Mouse (Mus musculus) lung, embryonic 14.5 days (tissue): Measurements from ENCODE around the gene Gdap2. TPM values are rescaled to one million over a fixed set of nuclear protein-coding genes. Genes with fewer than 3 reads are reported as not detected.

Source experiments
- ATAC-seq: fragments of 200-750 bp; cut with Nextera tagmentation; 2 replicates; pipeline ENCODE4 v1.8.0; 2017; ENCODE audit warnings: mild to moderate bottlenecking, moderate TSS enrichment, moderate library complexity; ENCODE audit not compliant: insufficient read depth
- DNase-seq: peaks from one replicate; pipeline ENCODE4 v3.0.0-alpha.2; 2015
- H3K27ac ChIP-seq: fragments of 300-500 bp; sonication (generic); 2 replicates; pipeline ENCODE4 v1.5.1; 2014; ENCODE audit warnings: low read depth, mild to moderate bottlenecking, moderate library complexity
- H3K27me3 ChIP-seq: fragments of 300-500 bp; sonication (generic); 2 replicates; pipeline ENCODE4 v1.6.1; 2014; ENCODE audit warnings: low read length, control low read depth; ENCODE audit not compliant: insufficient read depth
- H3K36me3 ChIP-seq: fragments of 300-500 bp; sonication (generic); 2 replicates; pipeline ENCODE4 v1.6.1; 2014; ENCODE audit warnings: control low read depth; ENCODE audit not compliant: insufficient read depth
- H3K4me1 ChIP-seq: fragments of 300-500 bp; sonication (generic); 2 replicates; pipeline ENCODE4 v1.6.1; 2014; ENCODE audit warnings: antibody characterized with exemption, control low read depth; ENCODE audit not compliant: insufficient read depth
- H3K4me2 ChIP-seq: fragments of 300-500 bp; sonication (generic); 2 replicates; pipeline ENCODE4 v1.6.1; 2014; ENCODE audit warnings: mild to moderate bottlenecking
- H3K4me3 ChIP-seq: fragments of 300-500 bp; sonication (generic); 2 replicates; pipeline ENCODE4 v1.5.1; 2014; ENCODE audit warnings: low read depth, low read length
- H3K9ac ChIP-seq: fragments of 300-500 bp; sonication (generic); 2 replicates; pipeline ENCODE4 v1.6.1; 2014
- H3K9me3 ChIP-seq: fragments of 300-500 bp; sonication (generic); 2 replicates; pipeline ENCODE4 v1.6.1; 2016; ENCODE audit warnings: low read depth, low read length, control low read depth
- CTCF ChIP-seq: IDR thresholded peaks from 2 replicates; pipeline ENCODE4 v1.5.1; 2016; ENCODE audit warnings: antibody characterized with exemption, low read depth
- WGBS: fragments of 180-500 bp; shearing (Covaris S2); extraction: QIAGEN DNeasy Blood & Tissue Kit; methylation state at CpG from one replicate; pipeline ENCODE4 v1.1.7; 2014; 5-methylcytosine and 5-hydroxymethylcytosine counted together
- polyA plus RNA-seq: library from polyadenylated mRNA; unstranded; fragments of >200 nt; fragmentation: Nextera tagmentation; extraction: Ambion mirVana; gene quantifications from 2 replicates; pipeline ENCODE4 v1.2.1, GENCODE M21; 2014

Gdap2 gene
- polyA plus RNA-seq, 1 experiment from 2014 or later: 21.9 TPM

DNA sequence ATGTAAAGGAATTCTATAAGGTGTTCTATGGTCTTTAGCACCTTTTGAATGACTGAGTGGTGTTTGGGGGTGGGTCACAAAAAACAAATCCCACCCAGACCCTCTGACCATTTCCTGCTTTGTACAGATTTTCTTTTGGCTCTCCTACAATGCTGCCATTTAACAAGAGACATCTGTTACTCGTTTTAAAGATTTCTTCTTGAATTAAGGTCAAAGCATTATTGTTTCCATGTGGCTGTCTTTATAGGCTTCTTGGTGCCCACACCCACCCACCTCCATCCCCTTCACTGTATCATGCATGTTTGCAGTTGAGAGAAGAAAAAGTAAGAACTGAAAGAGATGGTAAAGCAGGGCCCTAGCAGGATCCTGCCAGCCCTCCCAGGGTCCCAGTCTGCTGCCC is 44.8 kb downstream of the Gdap2 start:
- Histone ChIP-seq H3K4me1 (no peaks in the 10 kb centered on the region), H3K4me3 (no peak overlapping the region), H3K27ac (no peak overlapping the region), H3K36me3 (peaks cover 25% of the 10 kb centered on the region; the same call in 1 of the 2 replicates), H3K4me2 (no peak overlapping the region), H3K27me3 (no peaks in the 10 kb centered on the region), H3K9me3 (no peaks in the 10 kb centered on the region), H3K9ac (no peak overlapping the region)
- no peak for ATAC-seq
- DNase-seq: no peak
- WGBS: 39% methylated on average over 1 of the region's 1 CpGs
- no peak for TF ChIP-seq CTCF

DNA sequence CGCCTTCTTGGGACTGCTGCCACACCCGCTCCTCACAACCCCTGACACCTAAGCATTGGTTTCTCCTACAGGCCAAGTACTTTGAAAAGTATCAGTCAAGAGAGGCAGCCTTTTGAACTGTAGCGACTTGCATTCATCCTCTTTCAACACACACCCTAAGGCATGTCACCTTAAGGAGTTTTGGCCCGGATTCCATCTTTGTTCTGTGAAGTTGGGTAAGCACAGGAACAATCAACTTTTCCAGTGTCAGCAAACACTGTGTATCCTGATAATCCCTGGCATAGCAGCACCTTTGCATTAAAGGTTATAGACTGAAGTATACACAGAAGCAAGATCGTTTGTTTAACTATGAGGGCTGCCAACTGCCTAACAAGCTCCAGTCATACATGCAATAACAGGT is 53.3 kb downstream of the Gdap2 start:
- H3K36me3 ChIP-seq: no peaks in the 10 kb centered on the region
- 77% methylated on average over 5 of the region's 5 CpGs for WGBS
- ATAC-seq: no peak
- H3K4me2 ChIP-seq: no peak overlapping the region
- H3K9me3 ChIP-seq: no peaks in the 10 kb centered on the region
- H3K9ac ChIP-seq: no peak overlapping the region
- TF ChIP-seq CTCF: no peak
- no peak overlapping the region for H3K27ac ChIP-seq
- H3K4me3 ChIP-seq: no peak overlapping the region
- H3K27me3 ChIP-seq: no peaks in the 10 kb centered on the region
- no peak for DNase-seq
- H3K4me1 ChIP-seq: no peaks in the 10 kb centered on the region

DNA sequence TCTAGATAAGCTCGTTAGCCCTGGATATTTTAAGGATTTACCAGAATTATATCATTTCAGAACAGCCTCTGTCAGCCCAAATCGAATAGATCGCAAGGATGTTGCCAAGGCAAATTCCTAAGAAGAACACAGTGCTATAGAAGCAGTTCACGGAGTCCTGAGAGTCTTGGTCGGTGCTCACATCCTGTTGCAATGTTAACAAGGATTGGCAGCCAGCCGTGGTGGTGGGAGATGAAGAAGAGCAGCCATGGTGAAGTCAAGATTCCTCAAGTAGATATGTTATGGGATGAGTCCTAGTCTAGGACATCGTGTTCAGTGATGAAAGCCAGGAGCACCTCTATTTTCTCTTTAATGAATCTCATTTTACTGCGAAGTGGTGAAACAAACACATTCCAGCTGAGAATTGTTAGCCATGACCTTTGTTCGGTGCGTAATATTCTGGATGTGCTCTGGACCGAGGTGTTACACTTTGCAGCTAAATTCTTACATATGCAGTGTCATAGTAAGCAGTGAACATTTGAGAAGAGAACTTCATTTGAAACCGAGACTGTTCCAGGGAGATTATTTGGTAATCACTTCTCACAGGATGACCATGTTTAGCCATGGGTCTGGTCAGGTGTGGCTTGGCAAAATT is 63.3 kb downstream of the Gdap2 start:
- DNase-seq: no peak

DNA sequence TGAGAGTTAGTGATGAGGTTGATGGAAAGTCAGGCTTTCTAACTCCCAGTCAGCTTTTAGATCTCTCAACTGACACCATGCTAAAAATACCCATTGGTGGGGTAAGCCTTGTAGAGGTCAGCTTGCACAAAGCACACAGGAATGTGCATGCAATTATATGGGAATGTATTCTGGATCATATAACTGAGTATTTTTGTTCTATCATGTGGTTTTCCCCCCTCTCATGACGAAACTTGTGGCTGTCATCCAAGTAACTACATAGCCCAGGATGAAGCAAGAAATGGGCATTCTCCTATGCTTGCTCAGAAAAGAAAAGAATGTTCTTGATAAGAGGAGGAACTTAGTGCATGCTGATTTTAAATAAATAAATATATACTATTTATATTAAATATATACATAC is 65.3 kb downstream of the Gdap2 start:
- DNase-seq: peak; percentile 42
- Histone ChIP-seq H3K4me2 (no peak overlapping the region), H3K27me3 (no peaks in the 10 kb centered on the region), H3K9me3 (no peaks in the 10 kb centered on the region), H3K36me3 (no peaks in the 10 kb centered on the region), H3K4me3 (no peak overlapping the region), H3K27ac (no peak overlapping the region), H3K9ac (no peak overlapping the region), H3K4me1 (no peaks in the 10 kb centered on the region)
- no peak for TF ChIP-seq CTCF
- ATAC-seq: no peak
- 39% methylated on average over 1 of the region's 1 CpGs for WGBS

More for the DNA sequence above, 63.3 kb downstream of the Gdap2 start:
- Histone ChIP-seq H3K9me3 (no peaks in the 10 kb centered on the region), H3K36me3 (no peaks in the 10 kb centered on the region), H3K27ac (no peak overlapping the region), H3K4me1 (no peaks in the 10 kb centered on the region), H3K9ac (no peak overlapping the region), H3K27me3 (no peaks in the 10 kb centered on the region), H3K4me2 (no peak overlapping the region), H3K4me3 (no peak overlapping the region)
- TF ChIP-seq CTCF: no peak
- no peak for ATAC-seq
- WGBS: 73% methylated on average over 12 of the region's 12 CpGs

DNA sequence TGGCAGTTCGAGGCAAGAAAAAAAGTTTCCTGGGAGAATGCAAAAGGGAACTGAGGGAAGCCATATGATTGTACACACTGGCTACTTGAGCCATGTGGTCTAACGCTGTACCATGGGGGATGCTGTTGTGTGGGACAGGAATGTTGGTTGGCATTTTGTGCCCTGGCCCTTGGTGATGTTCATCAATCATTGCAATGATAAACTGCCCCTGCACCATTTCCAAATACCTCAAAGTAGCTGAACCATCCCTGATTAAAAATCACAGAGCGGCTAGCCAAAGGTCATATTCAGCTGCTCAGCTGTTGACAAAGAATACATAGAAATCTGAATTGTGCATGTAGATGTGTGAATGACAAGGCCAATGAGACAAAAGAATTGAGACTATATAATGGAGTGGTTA is 66.8 kb downstream of the Gdap2 start:
- WGBS: 74% methylated on average over 3 of the region's 3 CpGs
- H3K9me3 ChIP-seq: no peaks in the 10 kb centered on the region
- no peaks in the 10 kb centered on the region for H3K4me1 ChIP-seq
- H3K27me3 ChIP-seq: no peaks in the 10 kb centered on the region
- H3K4me2 ChIP-seq: no peak overlapping the region
- DNase-seq (no peak), ATAC-seq (no peak)
- no peak overlapping the region for H3K9ac ChIP-seq
- H3K36me3 ChIP-seq: no peaks in the 10 kb centered on the region
- no peak overlapping the region for H3K27ac ChIP-seq
- no peak overlapping the region for H3K4me3 ChIP-seq
- TF ChIP-seq CTCF: no peak

DNA sequence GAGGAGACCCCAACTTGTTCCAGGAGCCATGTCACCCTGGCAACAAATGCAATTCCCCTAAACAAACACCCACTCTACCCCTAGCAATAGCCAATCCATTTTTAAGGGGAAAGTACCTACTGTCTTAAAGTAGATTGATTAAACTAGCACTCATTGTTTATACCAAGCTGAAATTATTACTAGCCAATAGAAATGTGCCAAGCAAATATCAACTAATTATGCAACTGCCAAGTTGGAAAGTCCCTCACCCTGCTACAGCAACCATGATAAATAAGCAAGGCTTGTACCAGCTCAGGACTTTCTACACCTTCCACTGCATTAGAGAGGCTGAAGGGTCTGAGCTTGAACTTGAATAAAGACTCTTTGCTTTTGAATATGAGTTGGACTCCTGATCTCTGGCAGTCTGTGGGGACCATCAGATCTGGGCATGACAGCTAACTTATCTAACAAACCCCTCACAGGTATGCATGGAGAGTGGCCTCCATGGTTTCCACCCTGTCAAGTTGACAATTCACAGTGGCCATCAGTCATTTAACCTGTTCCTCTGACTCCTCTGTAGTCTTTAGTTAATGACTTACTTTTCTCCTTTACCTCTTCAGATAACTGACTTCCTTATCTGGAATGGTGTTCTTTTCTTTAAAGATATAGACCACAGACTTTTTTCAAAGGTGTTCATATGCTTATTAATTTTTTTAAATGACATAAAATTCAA is 74.7 kb downstream of the Gdap2 start:
- Histone ChIP-seq H3K36me3 (no peaks in the 10 kb centered on the region), H3K9me3 (no peaks in the 10 kb centered on the region), H3K4me3 (no peak overlapping the region), H3K27ac (no peak overlapping the region), H3K27me3 (no peaks in the 10 kb centered on the region), H3K4me2 (no peak overlapping the region), H3K9ac (no peak overlapping the region), H3K4me1 (no peaks in the 10 kb centered on the region)
- DNase-seq (no peak), ATAC-seq (no peak)
- no peak for TF ChIP-seq CTCF

DNA sequence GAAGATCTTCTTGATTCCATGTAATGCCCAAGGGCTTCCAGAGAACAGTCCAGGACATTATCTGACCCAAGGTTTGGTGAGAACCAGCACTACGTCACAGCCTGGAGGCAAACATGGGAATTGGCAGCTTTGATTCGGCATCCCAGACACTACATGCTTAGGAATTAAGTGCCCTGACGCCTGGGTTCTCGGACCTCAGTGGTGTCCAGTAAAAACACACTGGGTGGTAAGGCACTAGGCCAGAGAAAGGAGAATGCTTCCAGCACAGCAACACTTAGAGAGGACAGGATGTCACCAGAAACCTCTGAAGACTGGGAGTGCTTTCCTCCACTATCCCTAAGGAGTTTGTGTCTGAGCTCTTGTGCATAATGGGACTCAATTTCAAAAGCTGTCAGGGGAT is 80.0 kb downstream of the Gdap2 start:
- Histone ChIP-seq H3K4me1 (no peaks in the 10 kb centered on the region), H3K4me3 (no peak overlapping the region), H3K36me3 (no peaks in the 10 kb centered on the region), H3K27me3 (no peaks in the 10 kb centered on the region), H3K9ac (no peak overlapping the region), H3K4me2 (no peak overlapping the region), H3K9me3 (no peaks in the 10 kb centered on the region), H3K27ac (no peak overlapping the region)
- ATAC-seq (no peak), DNase-seq (no peak)
- TF ChIP-seq CTCF: no peak
- 71% methylated on average over 4 of the region's 4 CpGs for WGBS
